16 mouse cellular contexts compared by ENCODE assay signal in the genomic region with DNA sequence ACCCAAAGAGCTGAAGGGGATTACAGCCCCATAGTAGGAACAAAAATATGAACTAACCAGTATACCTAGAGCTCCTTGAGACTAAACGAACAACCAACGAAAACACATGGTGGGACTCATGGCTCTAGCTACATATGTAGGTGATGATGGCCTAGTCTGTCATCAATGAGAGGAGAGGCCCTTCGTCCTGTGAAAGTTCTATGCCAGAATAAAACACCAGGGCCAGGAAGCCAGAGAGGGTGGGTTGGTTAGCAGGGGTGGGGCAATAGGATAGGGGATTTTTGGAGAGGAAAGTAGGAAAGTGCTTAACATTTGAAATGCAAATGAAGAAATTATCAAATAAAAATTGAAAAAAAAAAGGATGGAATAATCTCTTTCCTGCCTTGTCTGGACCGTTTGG. TPM values are rescaled to one million over a fixed set of nuclear protein-coding genes. Genes with fewer than 3 reads are reported as not detected.
"Had no signal": no experiment of that assay in that cellular context is flagged by ENCODE, and none has a peak within 500 bp of the region (broad histone marks: within the 10 kb centered on the region; RNA-seq: fewer than 3 reads in every experiment).

No protein-coding gene starts in this region.

RNA-seq across cellular contexts. Expression of a gene that starts 6.3 kb away (rescaled TPM):
- total RNA-seq: megakaryocyte progenitor cell, adult 5-6 weeks; midbrain, postnatal 0 days; monocyte, adult 5-6 weeks had no signal
- polyA plus RNA-seq: liver, postnatal 0 days; lung, adult 2 months; lung, embryonic 15.5 days; lung, postnatal 0 days; macrophage; midbrain, embryonic 11.5 days; midbrain, embryonic 13.5 days; midbrain, embryonic 15.5 days; midbrain, postnatal 0 days; neural tube, embryonic 12.5 days; spleen, adult 2 months; stomach, embryonic 14.5 days; stomach, embryonic 16.5 days; thymus, postnatal 0 days had no signal
